Mouse (Mus musculus) spleen, postnatal 14 days (tissue): ENCODE results near the gene Olfr305.
"Not testable (repeated sequence)": the region's sequence is repeated elsewhere in the genome, so short reads cannot be mapped to it uniquely, and the experiment has no call there.

ENCODE experiments used
- DNase-seq, 2 experiments: peaks; one replicate each; pipeline ENCODE4 v3.0.0; 2021 to 2022; ENCODE audit warnings: low spot score in 2 of 2

Gene Olfr305

GRCm38 (mm10) chr7:86366828-86367227, at the start of gene Olfr305:
TSS of gene Olfr305 (minus strand) at chr7:86366928.
- DNase-seq, result no peak

GRCm38 (mm10) chr7:86403546-86403945, 36.8 kb upstream of the Olfr305 start, which contains the start of gene Olfr301:
TSS of gene Olfr301 (plus strand) at chr7:86403846.
- DNase-seq, result no peak

- DNase-seq, result no peak
Observed at GRCm38 (mm10) chr7:86397689-86398088, 31.0 kb upstream of the Olfr305 start, which contains the start of gene Olfr303. TSS of gene Olfr303 (minus strand) at chr7:86397789.

GRCm38 (mm10) chr7:86386558-86386957, 19.8 kb upstream of the Olfr305 start, which contains the start of gene Olfr304:
TSS of gene Olfr304 (minus strand) at chr7:86386658.
- DNase-seq, result no peak

GRCm38 (mm10) chr7:86385769-86386168, 19.0 kb upstream of the Olfr305 start:
- DNase-seq, result no peak

GRCm38 (mm10) chr7:86346296-86346695, 20.4 kb downstream of the Olfr305 start:
- DNase-seq, result not testable (repeated sequence)

- no peak for DNase-seq
Observed at GRCm38 (mm10) chr7:86344253-86344652, 22.5 kb downstream of the Olfr305 start.

GRCm38 (mm10) chr7:86342881-86343565, 23.7 kb downstream of the Olfr305 start:
- no peak for DNase-seq

GRCm38 (mm10) chr7:86337486-86337885, 29.2 kb downstream of the Olfr305 start, which contains the start of gene Olfr307:
TSS of gene Olfr307 (minus strand) at chr7:86337586.
- DNase-seq, result no peak

GRCm38 (mm10) chr7:86325530-86325929, 41.2 kb downstream of the Olfr305 start, which contains the start of gene Olfr308:
TSS of gene Olfr308 (minus strand) at chr7:86325630.
- DNase-seq, result no peak

GRCm38 (mm10) chr7:86321323-86321722, 45.4 kb downstream of the Olfr305 start:
- DNase-seq, result no peak

- DNase-seq, result no peak
Observed at GRCm38 (mm10) chr7:86313608-86314007, 53.1 kb downstream of the Olfr305 start, which contains the start of gene Olfr309. TSS of gene Olfr309 (minus strand) at chr7:86313708.
